Mouse (Mus musculus): ENCODE results near the gene Dbf4. TPM values are rescaled to one million over a fixed set of nuclear protein-coding genes. Genes with fewer than 3 reads are reported as not detected.

Dbf4 gene
- 1.3 and 4.1 TPM in 2 replicates for polyA plus RNA-seq (2012; rRNA removed; ENCODE audit: low replicate concordance)

GRCm38 (mm10) chr5:8422157-8422931 is at the start of gene Dbf4, which contains the start of gene Slc25a40:
Gene Dbf4, minus strand, starts transcription at chr5:8422716.
Gene Slc25a40, plus strand, starts transcription at chr5:8422850.

DNA sequence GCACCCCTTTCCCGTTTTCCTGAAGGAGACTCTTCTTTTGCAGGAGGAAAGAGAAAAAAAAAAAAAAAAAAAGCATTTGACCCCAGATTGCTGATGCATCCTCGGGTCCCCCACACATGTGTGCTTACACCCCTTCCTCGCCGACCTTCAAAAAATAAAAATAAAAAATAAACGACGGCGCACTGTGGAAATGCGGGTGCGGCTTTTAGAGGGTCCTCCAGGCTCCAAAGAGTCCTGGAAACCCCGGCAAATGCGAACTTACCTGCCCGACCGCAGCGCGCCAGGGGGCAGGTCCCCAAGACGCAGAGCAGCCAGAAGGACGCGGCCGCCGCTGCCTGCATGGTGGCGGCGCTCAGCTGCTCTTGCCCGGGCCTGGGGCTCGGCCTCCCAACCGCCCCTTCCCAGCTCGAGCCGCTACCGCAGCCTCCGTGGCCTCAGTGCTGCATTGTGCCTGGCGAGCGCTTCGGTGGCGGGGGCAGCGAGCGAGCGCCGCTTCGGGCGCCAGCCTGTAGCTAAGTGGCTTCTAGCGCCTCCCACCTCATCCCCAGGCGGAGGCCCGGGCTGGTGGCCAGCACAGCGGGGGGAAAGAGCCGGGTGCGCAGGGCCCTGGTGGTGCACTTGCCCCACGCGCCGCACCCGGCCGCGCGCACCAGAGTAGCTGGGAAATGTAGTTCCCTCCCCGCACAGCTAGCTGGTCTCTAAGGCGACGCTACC is 54.7 kb downstream of the Dbf4 start, which contains the start of gene Adam22:
TSS of gene Adam22 (minus strand) at position 547 of the 714 bp plus-strand sequence.

Other genes with a start within 250 kb of the Dbf4 start
- 0.90 and 5.5 TPM in 2 replicates for gene Adam22, start 54.6 kb downstream of the Dbf4 start, polyA plus RNA-seq (2012; rRNA removed; ENCODE audit: low replicate concordance)
- gene Slc25a40, start 134 bp upstream of the Dbf4 start, polyA plus RNA-seq (2012; rRNA removed; ENCODE audit: low replicate concordance), result 2.9 and 4.1 TPM in 2 replicates
- 0.32 and 1.2 TPM in 2 replicates for gene Rundc3b, start 200.2 kb upstream of the Dbf4 start, polyA plus RNA-seq (2012; rRNA removed; ENCODE audit: low replicate concordance)
- gene Abcb1a, start 237.4 kb upstream of the Dbf4 start, polyA plus RNA-seq (2012; rRNA removed; ENCODE audit: low replicate concordance), result 9.1 and 14.0 TPM in 2 replicates